Mouse (Mus musculus) cortical plate, adult 2 months (tissue): ENCODE measurements around the gene Ephb2.

Experiments used
- CTCF ChIP-seq: fragments of 200-500 bp; IDR thresholded peaks from 2 replicates; pipeline ENCODE4 v1.5.1; 2011; ENCODE audit warnings: mild to moderate bottlenecking, control low read depth, low read length; ENCODE audit not compliant: insufficient read depth; ENCODE audit errors: extremely low read depth
- POLR2A ChIP-seq: fragments of 200-500 bp; IDR thresholded peaks from 2 replicates; pipeline ENCODE4 v1.6.1; 2011; ENCODE audit warnings: mild to moderate bottlenecking, low read length, control low read depth; ENCODE audit not compliant: insufficient read depth; ENCODE audit errors: extremely low read depth

GRCm38 (mm10) chr4:136610387-136610856 is 225.4 kb downstream of the Ephb2 start, which contains the start of gene Tex46:
- TF ChIP-seq CTCF (no peak), POLR2A (no peak)
